Mouse (Mus musculus) ovary, postnatal 10 days (tissue): Measurements from ENCODE around the gene Cnih3.

Experiments
- DNase-seq: peaks from one replicate; pipeline ENCODE4 v3.0.0; 2022; ENCODE audit warnings: low spot score

The Cnih3 gene

DNA sequence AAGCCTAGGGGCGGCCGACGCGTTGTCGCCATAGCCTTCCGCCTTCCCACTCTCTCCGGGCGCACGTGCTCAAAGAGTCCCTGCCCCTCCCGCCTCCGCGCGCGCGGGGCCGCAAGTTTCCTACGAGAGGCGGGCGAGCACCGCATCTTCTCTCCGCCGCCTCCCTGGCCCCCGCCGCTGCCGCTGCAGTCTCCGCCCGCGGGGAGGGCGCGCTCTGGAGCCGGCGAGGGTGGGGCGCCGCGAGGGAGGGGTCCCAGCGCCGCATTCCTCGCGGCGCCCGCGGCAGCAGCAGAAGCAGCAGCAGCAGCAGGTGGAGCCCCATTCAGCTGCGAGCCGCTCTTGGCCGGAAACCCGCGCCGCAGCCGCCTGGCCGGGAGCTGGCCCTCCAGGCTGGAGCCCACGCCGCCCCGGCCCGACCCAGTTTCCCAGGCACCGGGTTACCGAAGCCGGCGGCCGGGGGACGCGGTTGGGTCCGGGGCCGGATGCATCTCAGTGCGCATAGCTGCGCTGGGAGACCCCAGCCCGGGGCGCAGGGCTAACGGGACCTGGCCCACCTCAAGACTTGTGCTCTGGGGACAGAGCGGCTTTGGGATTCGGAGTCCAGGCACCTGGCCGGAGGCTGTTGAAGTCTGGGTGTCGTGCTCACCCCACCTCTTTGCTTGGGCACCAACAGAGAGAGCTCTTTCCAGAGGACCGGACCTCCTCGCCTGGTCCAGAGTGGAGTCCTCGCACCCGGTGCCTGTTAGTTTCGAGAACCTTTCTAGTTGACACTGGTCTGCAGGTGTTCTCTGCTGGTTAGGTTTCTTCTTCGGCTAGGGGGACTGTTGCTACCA is at the start of gene Cnih3:
Gene Cnih3, plus strand, starts transcription at position 262 of the 833 bp plus-strand sequence.
- DNase-seq, result no peak

DNA sequence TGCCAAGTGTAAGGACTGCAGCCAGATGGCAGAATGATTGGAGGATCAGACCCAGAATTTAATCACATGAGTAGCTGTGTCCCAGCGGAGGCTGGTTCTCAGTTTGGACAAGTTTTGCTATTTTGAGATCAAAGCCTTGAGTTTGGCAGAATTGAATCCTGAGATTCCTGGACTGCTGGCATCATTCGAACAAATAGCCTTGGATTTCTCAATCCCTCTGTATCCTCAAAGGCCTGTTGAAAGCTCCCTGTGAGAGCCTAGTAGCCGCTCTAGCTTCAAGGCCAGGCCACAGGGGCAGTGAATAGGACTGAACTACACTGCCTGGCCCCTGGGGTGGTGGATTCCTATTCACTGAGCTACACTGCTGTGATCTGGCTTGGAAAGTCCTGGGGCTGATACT is 44.4 kb upstream of the Cnih3 start:
- DNase-seq, result no peak

DNA sequence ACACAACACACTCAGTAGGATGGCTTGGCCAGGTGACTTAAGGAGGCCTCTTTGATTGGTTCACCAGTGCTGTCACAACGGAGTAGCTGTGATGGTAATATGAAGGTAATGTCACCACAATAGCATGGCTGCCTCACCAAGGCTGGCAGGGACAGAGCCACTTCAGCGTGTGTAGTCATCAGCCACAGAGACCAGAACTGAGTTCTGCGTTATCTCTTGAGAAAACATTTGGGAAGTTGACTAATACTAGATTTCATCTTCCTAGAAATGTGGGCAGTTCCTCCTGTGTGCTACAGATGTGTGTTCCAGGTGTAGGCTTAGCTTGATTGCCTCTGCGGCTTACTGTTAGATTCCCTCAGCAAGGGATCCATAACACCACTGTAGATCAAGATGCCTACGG is 41.7 kb upstream of the Cnih3 start:
- DNase-seq, result no peak

- no peak for DNase-seq
Observed at GRCm38 (mm10) chr1:181312115-181313045, 40.0 kb upstream of the Cnih3 start.

GRCm38 (mm10) chr1:181313046-181313415 is 39.4 kb upstream of the Cnih3 start:
- no peak for DNase-seq

GRCm38 (mm10) chr1:181314301-181314700 is 38.1 kb upstream of the Cnih3 start:
- DNase-seq, result no peak

DNA sequence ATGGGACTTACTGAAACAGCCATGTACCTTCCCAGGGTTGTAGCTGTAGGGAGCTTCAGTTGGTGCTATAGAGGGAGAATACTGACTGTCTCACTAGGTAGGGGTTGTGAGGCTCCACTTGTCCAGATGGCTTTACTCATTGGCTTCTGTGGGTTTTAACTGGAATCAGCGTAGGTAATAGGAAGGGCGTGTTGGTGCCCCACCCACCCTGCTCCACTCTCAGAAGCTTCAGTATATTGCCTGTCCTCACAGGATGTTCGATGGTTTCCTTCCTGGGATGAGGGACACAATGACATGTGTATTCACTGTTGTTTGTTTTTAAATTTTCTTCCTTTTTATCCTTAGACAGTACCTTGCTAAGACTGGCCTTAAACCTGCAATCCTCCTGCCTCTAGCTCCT is 37.1 kb upstream of the Cnih3 start:
- DNase-seq, result no peak

- DNase-seq, result no peak
Observed at GRCm38 (mm10) chr1:181316571-181316970, 35.9 kb upstream of the Cnih3 start.

GRCm38 (mm10) chr1:181319466-181319865 is 33.0 kb upstream of the Cnih3 start:
- DNase-seq, result no peak

GRCm38 (mm10) chr1:181321149-181321548 is 31.3 kb upstream of the Cnih3 start:
- no peak for DNase-seq

GRCm38 (mm10) chr1:181323134-181323533 is 29.3 kb upstream of the Cnih3 start:
- DNase-seq, result no peak

GRCm38 (mm10) chr1:181327137-181327536 is 25.3 kb upstream of the Cnih3 start:
- DNase-seq, result no peak

GRCm38 (mm10) chr1:181327636-181328420 is 24.6 kb upstream of the Cnih3 start:
- DNase-seq, result no peak

DNA sequence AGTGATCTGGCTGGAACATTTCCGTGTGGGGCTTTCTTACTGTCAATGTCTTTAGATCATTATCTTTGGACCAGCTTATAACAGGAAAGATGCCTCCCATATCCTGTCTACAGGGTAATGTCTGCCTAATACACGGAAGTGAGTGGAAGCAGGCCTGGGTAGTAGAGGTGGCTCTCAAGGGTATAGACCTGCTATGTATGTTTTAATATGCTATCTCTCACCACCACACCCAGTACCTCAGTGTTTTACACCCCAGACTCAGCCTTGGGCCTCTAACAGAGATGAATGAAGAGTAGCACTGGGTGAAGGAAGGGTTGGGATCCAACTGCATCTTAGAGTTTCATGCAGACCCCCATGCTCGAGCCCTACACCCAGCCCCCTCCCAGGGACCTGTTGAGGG is 23.3 kb upstream of the Cnih3 start:
- no peak for DNase-seq

GRCm38 (mm10) chr1:181332597-181332996 is 19.8 kb upstream of the Cnih3 start:
- no peak for DNase-seq

DNA sequence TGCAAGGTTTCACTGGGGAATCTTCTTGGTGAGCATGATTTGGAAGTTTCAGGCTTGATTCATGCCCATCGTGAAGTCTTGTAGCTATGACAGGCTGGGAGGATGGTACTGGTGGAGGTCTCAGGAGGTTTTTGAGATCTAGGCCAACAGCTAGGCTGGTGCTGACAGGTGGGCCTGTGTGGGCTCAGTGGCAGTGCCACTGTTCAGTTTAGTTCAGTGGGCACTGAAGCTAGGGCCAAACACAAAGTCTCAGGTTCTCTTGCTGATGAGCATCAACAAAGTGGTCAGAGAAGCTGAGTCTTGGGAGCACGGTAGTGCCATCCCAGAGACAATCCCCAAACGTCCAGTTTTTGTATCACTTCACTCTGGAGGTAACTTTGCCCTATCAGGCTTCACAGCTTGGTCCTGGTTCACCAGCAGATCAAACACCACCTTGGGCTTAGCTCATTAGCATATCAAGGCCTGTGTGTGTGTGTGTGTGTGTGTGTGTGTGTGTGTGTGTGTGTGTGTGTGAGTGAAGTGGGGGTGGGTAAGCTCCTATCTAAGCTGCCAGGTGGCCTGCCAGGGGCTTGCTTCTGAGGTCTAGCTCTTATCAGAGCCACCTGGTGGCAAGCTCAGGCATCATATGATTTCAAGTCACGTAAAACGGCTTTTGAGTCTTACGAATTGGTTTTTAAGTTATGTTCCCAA is 18.0 kb upstream of the Cnih3 start:
- no peak for DNase-seq

DNA sequence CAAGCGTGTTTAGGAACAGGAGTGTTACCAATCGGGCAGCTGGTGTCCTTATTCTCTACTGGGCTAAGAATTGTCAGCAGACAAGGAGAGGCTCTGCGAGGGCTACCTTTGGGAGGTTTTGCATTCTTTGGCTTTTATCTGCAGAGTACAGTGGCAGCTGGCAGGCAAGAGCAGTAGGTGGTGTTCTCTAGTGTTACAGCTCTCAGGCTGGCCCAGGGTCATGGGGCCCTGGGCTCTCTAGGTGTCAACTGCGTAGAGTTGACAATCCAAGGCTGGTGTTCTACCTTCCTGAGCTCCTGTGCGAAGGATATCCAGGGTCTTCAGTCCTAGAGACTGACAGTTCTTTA is 17.4 kb upstream of the Cnih3 start:
- DNase-seq, result no peak

- DNase-seq, result no peak
Observed at GRCm38 (mm10) chr1:181335388-181335787, 17.0 kb upstream of the Cnih3 start.

DNA sequence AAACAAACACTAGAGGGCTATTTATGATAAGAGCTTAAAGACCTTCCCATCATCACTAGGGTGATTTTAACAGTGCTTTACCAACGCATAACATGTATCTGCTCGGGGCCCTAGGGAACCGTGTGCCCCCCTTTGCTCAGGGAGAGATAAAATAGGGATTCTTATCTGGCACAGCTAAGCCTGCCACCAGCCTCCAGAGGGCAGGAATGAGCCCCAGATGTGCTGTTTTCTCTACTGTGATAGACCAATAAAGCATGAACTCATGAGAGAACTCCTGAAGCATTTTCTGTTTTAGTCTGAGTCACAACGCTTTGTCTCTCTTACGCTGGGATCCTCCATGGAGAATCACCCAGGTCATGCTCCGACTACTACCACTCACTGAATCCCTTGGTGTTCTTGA is 15.6 kb upstream of the Cnih3 start:
- no peak for DNase-seq

GRCm38 (mm10) chr1:181339106-181339505 is 13.3 kb upstream of the Cnih3 start:
- no peak for DNase-seq

- DNase-seq, result no peak
Observed at GRCm38 (mm10) chr1:181345547-181345946, 6.9 kb upstream of the Cnih3 start.

- DNase-seq, result no peak
Observed at GRCm38 (mm10) chr1:181352043-181352366, 423 bp upstream of the Cnih3 start.
